Mouse (Mus musculus) gastrocnemius, adult 18-20 months (tissue): ENCODE measurements around the gene Cysrt1. TPM values are rescaled to one million over a fixed set of nuclear protein-coding genes. Genes with fewer than 3 reads are reported as not detected.
"Not testable (repeated sequence)": the region's sequence is repeated elsewhere in the genome, so short reads cannot be mapped to it uniquely, and the experiment has no call there.

Experiments
- DNase-seq: peaks from one replicate; pipeline ENCODE4 v3.0.0; 2021; ENCODE audit warnings: low spot score
- total RNA-seq, 2 experiments: library from RNA; stranded (reverse); gene quantifications; 2 replicates each; pipeline ENCODE4 v1.2.3; 2021

The Cysrt1 gene
- total RNA-seq, 2 experiments from 2014 or later, result not detected

- DNase-seq, result no peak
Observed at GRCm38 (mm10) chr2:25265897-25266656, 23.8 kb upstream of the Cysrt1 start.

GRCm38 (mm10) chr2:25264851-25265250 is 22.6 kb upstream of the Cysrt1 start:
- DNase-seq, result no peak

DNA sequence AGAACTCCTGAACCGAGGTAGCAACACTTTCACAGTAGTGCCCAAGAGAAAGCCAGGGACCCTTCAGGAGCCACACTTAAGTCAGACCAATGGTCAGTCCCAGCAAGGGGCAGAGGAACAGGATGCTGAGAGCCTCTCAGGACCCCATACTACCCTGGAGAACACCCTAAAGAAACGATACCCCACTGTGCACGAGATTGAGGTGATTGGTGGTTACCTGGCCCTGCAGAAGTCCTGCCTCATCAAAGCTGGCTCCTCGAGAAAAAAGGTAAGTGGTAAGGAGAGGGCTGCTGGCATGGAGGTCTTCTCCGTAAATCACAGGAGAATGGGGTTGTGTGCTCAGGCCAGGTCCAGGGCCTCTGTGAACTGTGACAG is 22.0 kb upstream of the Cysrt1 start:
- no peak for DNase-seq

- DNase-seq, result no peak
Observed at GRCm38 (mm10) chr2:25263623-25264285, 21.5 kb upstream of the Cysrt1 start.

GRCm38 (mm10) chr2:25262795-25263622 is 20.8 kb upstream of the Cysrt1 start:
- DNase-seq, result no peak

DNA sequence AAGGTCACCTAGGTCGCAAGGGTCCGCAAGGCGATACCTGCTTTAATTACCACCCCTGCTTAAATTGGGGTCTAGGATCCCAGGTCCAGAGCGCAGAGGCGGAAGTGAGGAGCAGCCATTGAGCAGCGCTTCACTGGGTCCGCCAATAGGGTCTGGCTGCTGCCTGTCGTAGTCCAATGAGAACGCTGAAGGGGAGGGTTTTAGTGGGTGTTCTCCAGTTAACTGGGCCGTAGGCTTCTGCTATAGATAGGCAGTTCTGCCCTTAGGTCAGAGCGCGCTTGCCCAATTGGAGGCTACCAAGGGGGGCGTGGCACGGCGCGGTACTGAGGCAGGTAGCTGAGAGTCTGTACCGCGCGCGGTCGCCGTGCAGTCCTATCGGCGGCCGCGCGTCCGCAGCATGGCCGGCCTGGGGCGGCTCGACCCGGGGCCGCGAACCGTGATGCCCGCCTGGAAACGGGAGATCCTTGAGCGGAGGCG is 20.1 kb upstream of the Cysrt1 start, which contains the start of gene Tprn:
Gene Tprn (plus strand): TSS at position 328 of the 477 bp plus-strand sequence.
- DNase-seq, result peak; percentile 97

DNA sequence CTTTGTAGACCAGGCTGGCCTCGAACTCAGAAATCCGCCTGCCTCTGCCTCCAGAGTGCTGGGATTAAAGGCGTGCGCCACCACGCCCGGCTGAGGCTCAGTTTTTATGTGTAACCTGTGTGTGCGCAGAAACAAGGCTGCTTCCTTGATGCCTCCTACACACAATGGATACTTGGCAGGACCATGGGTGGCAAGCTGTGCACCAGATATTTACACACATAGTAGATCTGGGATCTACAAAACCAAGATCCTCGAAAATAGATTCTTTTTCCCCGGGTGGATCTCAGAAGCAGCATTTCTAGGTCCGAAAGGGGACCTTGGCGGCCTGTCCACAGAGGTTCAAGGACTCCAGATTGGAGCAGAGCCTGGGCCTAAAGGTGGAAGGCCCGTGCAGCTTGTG is 19.6 kb upstream of the Cysrt1 start:
- no peak for DNase-seq

GRCm38 (mm10) chr2:25258887-25259286 is 16.6 kb upstream of the Cysrt1 start:
- no peak for DNase-seq

DNA sequence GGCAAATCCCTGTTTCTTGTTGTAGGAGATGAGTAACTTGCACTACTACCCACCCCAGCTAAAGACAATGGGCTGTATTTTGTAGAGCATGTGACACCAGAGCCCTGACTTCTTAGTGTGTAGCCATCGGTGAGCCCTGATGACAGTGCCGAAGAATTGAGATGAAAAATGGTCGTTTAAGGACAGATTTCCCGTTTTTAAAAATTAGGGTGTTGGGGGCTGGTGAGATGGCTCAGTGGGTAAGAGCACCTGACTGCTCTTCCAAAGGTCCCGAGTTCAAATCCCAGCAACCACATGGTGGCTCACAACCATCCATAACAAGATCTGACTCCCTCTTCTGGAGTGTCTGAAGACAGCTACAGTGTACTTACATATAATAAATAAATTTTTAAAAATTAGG is 15.0 kb upstream of the Cysrt1 start:
- not testable (repeated sequence) for DNase-seq

DNA sequence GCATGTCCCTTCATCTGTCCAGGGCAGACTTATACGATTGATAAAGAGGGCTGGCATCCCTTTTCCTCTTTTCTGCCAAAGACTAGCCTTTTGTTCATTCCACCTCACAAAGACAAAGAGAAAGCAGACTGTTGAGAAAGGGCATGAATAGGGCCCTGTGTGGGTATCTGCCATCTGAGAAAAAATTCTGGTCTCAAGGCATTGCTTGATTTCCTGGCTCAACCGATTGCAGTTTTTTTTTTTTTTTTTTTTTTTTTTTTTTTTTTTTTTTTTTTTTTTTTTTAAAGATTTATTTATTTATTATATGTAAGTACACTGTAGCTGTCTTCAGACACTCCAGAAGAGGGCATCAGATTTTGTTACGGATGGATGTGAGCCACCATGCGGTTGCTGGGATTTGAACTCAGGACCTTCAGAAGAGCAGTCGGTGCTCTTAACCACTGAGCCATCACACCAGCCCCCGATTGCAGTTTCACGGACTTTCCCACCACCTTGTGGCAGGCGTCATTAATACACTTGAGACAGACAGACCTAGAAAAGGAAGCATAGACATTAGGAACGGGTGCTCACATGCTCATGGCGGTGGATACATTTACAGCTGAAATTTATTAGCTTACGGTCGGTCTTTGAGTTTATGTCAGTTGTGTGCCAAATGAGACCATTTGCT is 14.3 kb upstream of the Cysrt1 start:
- not testable (repeated sequence) for DNase-seq

- DNase-seq, result peak; percentile 85
Observed at GRCm38 (mm10) chr2:25255284-25255779, 13.1 kb upstream of the Cysrt1 start, which contains the start of gene Tmem203. TSS of gene Tmem203 (plus strand) at chr2:25255439.

GRCm38 (mm10) chr2:25252331-25252730 is 10.1 kb upstream of the Cysrt1 start:
- no peak for DNase-seq

DNA sequence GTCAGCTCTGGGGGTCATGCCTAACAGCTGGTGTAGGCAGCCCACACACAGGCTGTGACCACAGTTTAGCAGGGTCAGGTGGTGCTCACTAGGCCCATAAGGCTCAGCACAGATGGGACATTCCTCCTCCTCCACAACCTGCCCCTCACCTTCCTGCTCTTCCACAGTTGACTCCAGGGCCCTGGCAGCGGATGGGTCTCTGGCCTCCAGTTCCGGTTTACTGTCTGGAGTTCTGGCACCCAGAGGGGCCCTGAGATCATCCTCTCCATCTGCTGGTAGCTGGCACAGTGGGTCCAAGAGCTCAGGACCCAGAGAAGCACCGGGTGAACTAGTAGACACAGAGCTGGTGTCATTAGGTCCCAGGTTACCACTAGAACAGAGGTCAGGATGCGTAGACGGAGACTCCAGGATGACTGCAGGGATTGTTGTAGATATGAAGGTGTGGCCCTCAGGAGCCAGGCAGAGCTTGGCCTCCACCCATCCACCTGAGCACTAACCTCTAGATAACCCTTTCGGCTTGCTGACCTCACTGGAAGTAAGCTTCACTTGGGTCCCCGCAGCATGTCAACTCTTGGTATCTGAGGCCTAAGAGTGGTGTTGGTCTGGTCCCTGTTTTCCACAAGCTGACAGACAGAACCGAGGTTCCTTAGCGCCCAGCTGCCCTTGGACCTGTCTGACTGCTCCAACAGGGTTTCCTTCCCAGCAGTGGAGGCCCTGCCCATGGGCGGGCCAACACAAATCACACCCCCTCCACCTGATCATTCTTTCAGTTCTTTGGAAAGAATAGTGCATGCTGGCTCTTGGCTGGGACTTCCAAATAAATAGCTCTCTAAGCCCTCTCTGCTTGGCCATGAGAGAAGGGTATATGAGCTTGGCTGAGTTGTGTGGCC is 4.2 kb upstream of the Cysrt1 start, which contains the start of gene AL732309.1:
Gene AL732309.1 (minus strand): TSS at position 681 of the 890 bp plus-strand sequence.
- DNase-seq, result no peak

- DNase-seq, result no peak
Observed at GRCm38 (mm10) chr2:25244144-25244543, 1.9 kb upstream of the Cysrt1 start.

GRCm38 (mm10) chr2:25243342-25243741 is 1.1 kb upstream of the Cysrt1 start:
- DNase-seq, result no peak

DNA sequence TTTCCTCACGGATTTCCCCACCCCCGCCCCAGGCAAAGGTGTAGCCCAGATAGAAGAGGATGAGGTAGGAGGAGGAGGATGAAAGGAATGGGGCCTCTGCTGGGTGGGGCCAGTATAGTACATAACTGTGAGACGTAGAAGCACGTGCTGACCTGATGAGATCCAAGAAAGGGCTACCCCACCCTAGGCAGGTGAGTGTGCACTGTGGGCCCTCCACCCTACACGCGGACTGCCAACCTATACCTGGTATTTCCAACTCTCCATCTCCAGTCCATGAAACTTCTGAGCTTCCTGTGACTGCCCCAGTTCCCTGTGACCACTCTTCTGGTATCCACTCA is 845 bp downstream of the Cysrt1 start:
- DNase-seq, result no peak

- peak; percentile 61 for DNase-seq
Observed at GRCm38 (mm10) chr2:25240723-25241437, 1.4 kb downstream of the Cysrt1 start.

GRCm38 (mm10) chr2:25240310-25240709 is 1.9 kb downstream of the Cysrt1 start:
- no peak for DNase-seq

GRCm38 (mm10) chr2:25239766-25240165 is 2.5 kb downstream of the Cysrt1 start:
- no peak for DNase-seq
